Mouse (Mus musculus) forebrain, embryonic 12.5 days (tissue): ENCODE measurements at regions not wholly inside any gene's neighbourhood (a gene's known extent, or its start where the extent isn't known, plus 50 kb on each side); places are given as distances from the start of the nearest gene placed in this dataset.

ENCODE experiments used
- ATAC-seq: fragments of 200-750 bp; cut with Nextera tagmentation; 2 replicates; pipeline ENCODE4 v1.8.0; 2017; ENCODE audit warnings: moderate TSS enrichment; ENCODE audit not compliant: low FRiP score
- H3K27ac ChIP-seq: fragments of 300-500 bp; sonication (generic); 2 replicates; pipeline ENCODE4 v1.5.1; 2016; ENCODE audit warnings: mild to moderate bottlenecking
- H3K27me3 ChIP-seq: fragments of 300-500 bp; sonication (generic); 2 replicates; pipeline ENCODE4 v1.6.1; 2016; ENCODE audit warnings: mild to moderate bottlenecking
- H3K36me3 ChIP-seq: fragments of 300-500 bp; sonication (generic); replicated peaks from 2 replicates; pipeline ENCODE4 v1.6.1; 2016; ENCODE audit warnings: mild to moderate bottlenecking
- H3K4me1 ChIP-seq: fragments of 300-500 bp; sonication (generic); 2 replicates; pipeline ENCODE4 v1.6.1; 2016
- H3K4me2 ChIP-seq: fragments of 300-500 bp; sonication (generic); 2 replicates; pipeline ENCODE4 v1.6.1; 2016; ENCODE audit warnings: mild to moderate bottlenecking, moderate library complexity
- H3K4me3 ChIP-seq: fragments of 300-500 bp; sonication (generic); replicated peaks from 2 replicates; pipeline ENCODE4 v1.5.1; 2016; ENCODE audit warnings: mild to moderate bottlenecking
- H3K9ac ChIP-seq: fragments of 300-500 bp; sonication (generic); 2 replicates; pipeline ENCODE4 v1.6.1; 2016; ENCODE audit warnings: mild to moderate bottlenecking
- H3K9me3 ChIP-seq: fragments of 300-500 bp; sonication (generic); 2 replicates; pipeline ENCODE4 v1.6.1; 2016
- WGBS: fragments of 180-500 bp; shearing (Covaris S2); methylation state at CpG from one replicate; pipeline ENCODE4 v1.1.7; 2016; 5-methylcytosine and 5-hydroxymethylcytosine counted together

- 79% methylated on average over 5 of the region's 5 CpGs for WGBS
- H3K4me3 ChIP-seq: no peak overlapping the region
- no peaks in the 10 kb centered on the region for H3K9me3 ChIP-seq
- H3K27ac ChIP-seq: no peak overlapping the region
- H3K4me2 ChIP-seq: no peak overlapping the region
- ATAC-seq: no peak
- H3K4me1 ChIP-seq: peaks cover 21% of the 10 kb centered on the region
- no peak overlapping the region for H3K9ac ChIP-seq
- H3K27me3 ChIP-seq: peaks cover 22% of the 10 kb centered on the region
- H3K36me3 ChIP-seq: no peaks in the 10 kb centered on the region
Measured at GRCm38 (mm10) chr9:61681406-61681805, 232.9 kb downstream of the Rplp1 start.

GRCm38 (mm10) chr9:61680911-61681311, 233.4 kb downstream of the Rplp1 start:
- Histone ChIP-seq H3K9ac (no peak overlapping the region), H3K9me3 (no peaks in the 10 kb centered on the region), H3K4me3 (no peak overlapping the region), H3K4me1 (peaks cover 24% of the 10 kb centered on the region), H3K27me3 (peaks cover 22% of the 10 kb centered on the region), H3K36me3 (no peaks in the 10 kb centered on the region), H3K4me2 (no peak overlapping the region), H3K27ac (no peak overlapping the region)
- ATAC-seq: no peak
- 46% methylated on average over 6 of the region's 6 CpGs for WGBS

- Histone ChIP-seq H3K4me3 (no peak overlapping the region), H3K4me2 (no peak overlapping the region), H3K9me3 (no peaks in the 10 kb centered on the region), H3K27me3 (peaks cover 14% of the 10 kb centered on the region; the same call in 1 of the 2 replicates), H3K36me3 (no peaks in the 10 kb centered on the region), H3K9ac (no peak overlapping the region), H3K4me1 (peaks cover 25% of the 10 kb centered on the region), H3K27ac (no peak overlapping the region)
- WGBS: 89% methylated on average over 6 of the region's 6 CpGs
- no peak for ATAC-seq
Measured at GRCm38 (mm10) chr9:61679686-61680085, 234.7 kb downstream of the Rplp1 start.

- Histone ChIP-seq H3K27ac (no peak overlapping the region), H3K4me3 (no peak overlapping the region), H3K4me2 (no peak overlapping the region), H3K9me3 (no peaks in the 10 kb centered on the region), H3K9ac (no peak overlapping the region), H3K36me3 (no peaks in the 10 kb centered on the region), H3K4me1 (peaks cover 31% of the 10 kb centered on the region), H3K27me3 (peaks cover 5% of the 10 kb centered on the region; the same call in 1 of the 2 replicates)
- 77% methylated on average over 3 of the region's 3 CpGs for WGBS
- ATAC-seq: no peak
Measured at GRCm38 (mm10) chr9:61677603-61678002, 236.7 kb downstream of the Rplp1 start.

GRCm38 (mm10) chr9:61677037-61677436, 237.3 kb downstream of the Rplp1 start:
- WGBS: 76% methylated on average over 11 of the region's 11 CpGs
- Histone ChIP-seq H3K4me3 (no peak overlapping the region), H3K4me1 (peaks cover 31% of the 10 kb centered on the region), H3K9ac (no peak overlapping the region), H3K27ac (peak overlapping the region; percentile 31; the same call in 1 of the 2 replicates), H3K36me3 (no peaks in the 10 kb centered on the region), H3K27me3 (peaks cover 4% of the 10 kb centered on the region; the same call in 1 of the 2 replicates), H3K4me2 (no peak overlapping the region), H3K9me3 (no peaks in the 10 kb centered on the region)
- ATAC-seq: no peak

GRCm38 (mm10) chr9:61675366-61675765, 239.0 kb downstream of the Rplp1 start:
- Histone ChIP-seq H3K36me3 (no peaks in the 10 kb centered on the region), H3K27me3 (peaks cover 4% of the 10 kb centered on the region; the same call in 1 of the 2 replicates), H3K9ac (no peak overlapping the region), H3K4me1 (peaks cover 19% of the 10 kb centered on the region), H3K4me3 (no peak overlapping the region), H3K9me3 (no peaks in the 10 kb centered on the region), H3K4me2 (no peak overlapping the region), H3K27ac (no peak overlapping the region)
- no peak for ATAC-seq
- WGBS: 97% methylated on average over 2 of the region's 2 CpGs

- H3K27ac ChIP-seq: no peak overlapping the region
- no peak overlapping the region for H3K4me2 ChIP-seq
- no peak overlapping the region for H3K9ac ChIP-seq
- peaks cover 24% of the 10 kb centered on the region for H3K4me1 ChIP-seq
- no peaks in the 10 kb centered on the region for H3K36me3 ChIP-seq
- peaks cover 4% of the 10 kb centered on the region; the same call in 1 of the 2 replicates for H3K27me3 ChIP-seq
- 74% methylated on average over 16 of the region's 16 CpGs for WGBS
- no peaks in the 10 kb centered on the region for H3K9me3 ChIP-seq
- ATAC-seq: no peak
- H3K4me3 ChIP-seq: no peak overlapping the region
Measured at GRCm38 (mm10) chr9:61673575-61674203, 240.7 kb downstream of the Rplp1 start.

GRCm38 (mm10) chr9:61670986-61671385, 243.4 kb downstream of the Rplp1 start:
- Histone ChIP-seq H3K4me2 (no peak overlapping the region), H3K9ac (no peak overlapping the region), H3K9me3 (no peaks in the 10 kb centered on the region), H3K36me3 (no peaks in the 10 kb centered on the region), H3K4me1 (peaks cover 15% of the 10 kb centered on the region), H3K27me3 (0 out of 2 replicates have a peak, but pooled peaks cover 3% of the 10 kb centered on the region), H3K4me3 (no peak overlapping the region), H3K27ac (no peak overlapping the region)
- ATAC-seq: no peak
- WGBS: 79% methylated on average over 4 of the region's 4 CpGs

- ATAC-seq: no peak
- Histone ChIP-seq H3K4me2 (no peak overlapping the region), H3K4me3 (no peak overlapping the region), H3K36me3 (no peaks in the 10 kb centered on the region), H3K27me3 (0 out of 2 replicates have a peak, but pooled peaks cover 4% of the 10 kb centered on the region), H3K27ac (no peak overlapping the region), H3K9ac (no peak overlapping the region), H3K9me3 (no peaks in the 10 kb centered on the region), H3K4me1 (peaks cover 14% of the 10 kb centered on the region)
- WGBS: 55% methylated on average over 10 of the region's 10 CpGs
Measured at GRCm38 (mm10) chr9:61669729-61670520, 244.4 kb downstream of the Rplp1 start.

GRCm38 (mm10) chr9:61668723-61669122, 245.6 kb downstream of the Rplp1 start:
- no peak overlapping the region for H3K27ac ChIP-seq
- H3K27me3 ChIP-seq: 0 out of 2 replicates have a peak, but pooled peaks cover 4% of the 10 kb centered on the region
- H3K9ac ChIP-seq: no peak overlapping the region
- 73% methylated on average over 8 of the region's 8 CpGs for WGBS
- H3K36me3 ChIP-seq: no peaks in the 10 kb centered on the region
- H3K4me2 ChIP-seq: no peak overlapping the region
- H3K9me3 ChIP-seq: no peaks in the 10 kb centered on the region
- no peak for ATAC-seq
- no peak overlapping the region for H3K4me3 ChIP-seq
- peaks cover 13% of the 10 kb centered on the region for H3K4me1 ChIP-seq

GRCm38 (mm10) chr9:61668157-61668697, 246.1 kb downstream of the Rplp1 start:
- ATAC-seq: no peak
- no peaks in the 10 kb centered on the region for H3K9me3 ChIP-seq
- no peak overlapping the region for H3K27ac ChIP-seq
- no peaks in the 10 kb centered on the region for H3K36me3 ChIP-seq
- H3K4me2 ChIP-seq: no peak overlapping the region
- no peak overlapping the region for H3K9ac ChIP-seq
- 76% methylated on average over 1 of the region's 1 CpGs for WGBS
- H3K4me1 ChIP-seq: peaks cover 8% of the 10 kb centered on the region
- H3K27me3 ChIP-seq: 0 out of 2 replicates have a peak, but pooled peaks cover 4% of the 10 kb centered on the region
- no peak overlapping the region for H3K4me3 ChIP-seq

GRCm38 (mm10) chr9:61667453-61668074, 246.8 kb downstream of the Rplp1 start:
- Histone ChIP-seq H3K27ac (no peak overlapping the region), H3K4me1 (peaks cover 7% of the 10 kb centered on the region; the same call in 1 of the 2 replicates), H3K4me2 (no peak overlapping the region), H3K36me3 (no peaks in the 10 kb centered on the region), H3K9me3 (no peaks in the 10 kb centered on the region), H3K4me3 (no peak overlapping the region), H3K27me3 (0 out of 2 replicates have a peak, but pooled peaks cover 4% of the 10 kb centered on the region), H3K9ac (no peak overlapping the region)
- ATAC-seq: no peak
- WGBS: 50% methylated on average over 4 of the region's 4 CpGs
